ENCODE assay signal across 8 mouse cellular contexts in the genomic region with DNA sequence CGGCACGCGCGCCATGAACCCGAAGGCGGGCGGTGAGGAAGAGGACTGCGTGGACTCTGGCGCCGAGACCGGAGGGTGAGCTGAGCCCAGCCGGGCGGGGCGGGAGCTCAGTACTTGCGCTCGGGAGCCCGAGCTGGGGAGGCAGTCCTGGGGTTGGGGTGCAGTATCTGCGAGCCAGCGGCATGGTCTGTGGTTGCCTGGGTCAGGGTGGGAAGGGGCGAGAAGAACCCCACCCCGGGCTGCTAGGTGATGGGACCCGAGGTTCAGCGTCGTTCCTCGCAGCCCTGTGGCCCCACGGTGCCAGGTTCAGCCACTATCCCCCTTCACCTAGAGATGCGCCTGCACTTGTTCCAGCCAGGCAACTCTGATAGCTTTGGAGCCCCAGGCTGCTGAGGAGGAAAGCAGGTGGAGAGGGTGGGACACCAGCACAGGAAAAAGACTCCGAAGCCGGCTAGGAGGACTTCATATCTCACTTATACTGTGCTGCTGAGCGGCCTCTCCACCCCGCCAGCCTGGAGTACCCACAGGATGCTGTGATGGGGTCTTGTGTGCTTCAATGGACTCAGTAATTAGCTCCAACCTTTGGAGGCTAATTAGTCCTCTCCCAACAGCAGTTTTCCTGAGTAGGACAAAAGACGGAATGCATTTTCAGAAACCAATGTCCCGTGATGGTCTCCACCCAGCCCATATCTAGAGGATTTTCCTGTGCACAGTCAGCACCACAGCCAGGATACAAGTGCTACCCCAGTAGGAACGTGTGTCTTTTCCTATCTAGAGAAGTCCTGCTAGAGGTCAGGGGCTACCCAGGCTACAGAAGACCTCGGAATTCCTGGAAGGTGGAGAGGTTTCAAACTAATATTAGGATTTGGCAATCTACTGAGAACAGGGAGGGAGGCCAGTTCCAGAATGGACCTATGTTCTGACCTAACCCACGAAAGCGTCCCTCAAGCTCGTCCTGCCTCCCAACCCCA. TPM values are rescaled to one million over a fixed set of nuclear protein-coding genes. Genes with fewer than 3 reads are reported as not detected.
DNase-seq lines count a peak whose midpoint lies in the region; ATAC-seq lines count a peak whose summit lies in the region.

No protein-coding gene starts in this region.

- peaks cover 25% of the 10 kb centered on the region for H3K4me1 ChIP-seq in kidney, embryonic 15.5 days
- H3K4me1 ChIP-seq in forebrain, embryonic 11.5 days (replicated peaks; ENCODE audit: control insufficient read depth, insufficient read depth, low read length): peaks cover 4% of the 10 kb centered on the region; the same call in 1 of the 2 replicates
- 0 out of 2 replicates have a peak, but pooled peaks cover 3% of the 10 kb centered on the region for H3K4me1 ChIP-seq in intestine, embryonic 15.5 days (replicated peaks)
- peaks cover 30% of the 10 kb centered on the region for H3K4me1 ChIP-seq in midbrain, embryonic 15.5 days

- 7% methylated on average over 38 of the region's 38 CpGs for WGBS in kidney, embryonic 15.5 days
- WGBS in forebrain, embryonic 11.5 days: 5% methylated on average over 36 of the region's 38 CpGs
- WGBS in intestine, embryonic 15.5 days: 12% methylated on average over 38 of the region's 38 CpGs
- WGBS in midbrain, embryonic 15.5 days: 8% methylated on average over 36 of the region's 38 CpGs

- peak overlapping the region; percentile 92 for H3K4me2 ChIP-seq in kidney, embryonic 15.5 days
- H3K4me2 ChIP-seq in forebrain, embryonic 11.5 days (ENCODE audit: low read depth, low read length, severe bottlenecking): peak overlapping the region; percentile 93
- peak overlapping the region; percentile 93 for H3K4me2 ChIP-seq in intestine, embryonic 15.5 days (replicated peaks)
- H3K4me2 ChIP-seq in midbrain, embryonic 15.5 days: peak overlapping the region; percentile 90

- peak overlapping the region; percentile 66; the same call in 1 of the 2 replicates for H3K27ac ChIP-seq in kidney, embryonic 15.5 days
- peak overlapping the region; percentile 46; the same call in 1 of the 2 replicates for H3K27ac ChIP-seq in forebrain, embryonic 11.5 days (ENCODE audit: low read depth, low read length)
- H3K27ac ChIP-seq in intestine, embryonic 15.5 days: no peak overlapping the region
- peak overlapping the region; percentile 79 for H3K27ac ChIP-seq in midbrain, embryonic 15.5 days

- H3K4me3 ChIP-seq in kidney, embryonic 15.5 days (replicated peaks): peak overlapping the region; percentile 62
- peak overlapping the region; percentile 66 for H3K4me3 ChIP-seq in forebrain, embryonic 11.5 days (ENCODE audit: low read depth, low read length)
- H3K4me3 ChIP-seq in intestine, embryonic 15.5 days (replicated peaks): peak overlapping the region; percentile 67
- peak overlapping the region; percentile 83 for H3K4me3 ChIP-seq in midbrain, embryonic 15.5 days

- peaks cover 27% of the 10 kb centered on the region; the same call in 1 of the 2 replicates for H3K27me3 ChIP-seq in kidney, embryonic 15.5 days
- no peaks in the 10 kb centered on the region; the same call in 1 of the 2 replicates for H3K27me3 ChIP-seq in forebrain, embryonic 11.5 days (ENCODE audit: control insufficient read depth, insufficient read depth, low read length)
- H3K27me3 ChIP-seq in intestine, embryonic 15.5 days (replicated peaks): no peaks in the 10 kb centered on the region
- no peaks in the 10 kb centered on the region for H3K27me3 ChIP-seq in midbrain, embryonic 15.5 days (replicated peaks)

- peak; percentile 52; the same call in 1 of the 2 replicates for ATAC-seq in kidney, embryonic 15.5 days (replicated peaks; ENCODE audit: low FRiP score)
- peak; percentile 82 for ATAC-seq in forebrain, embryonic 11.5 days (replicated peaks; ENCODE audit: low FRiP score)
- ATAC-seq in intestine, embryonic 15.5 days: peak; percentile 84
- peak; percentile 85 for ATAC-seq in midbrain, embryonic 15.5 days (replicated peaks)
- no peak for ATAC-seq in inflammation-experienced regulatory T-cells, adult 6 months

- no peaks in the 10 kb centered on the region for H3K36me3 ChIP-seq in kidney, embryonic 15.5 days
- H3K36me3 ChIP-seq in forebrain, embryonic 11.5 days (ENCODE audit: control insufficient read depth, insufficient read depth, low read length): no peaks in the 10 kb centered on the region
- H3K36me3 ChIP-seq in intestine, embryonic 15.5 days: no peaks in the 10 kb centered on the region
- H3K36me3 ChIP-seq in midbrain, embryonic 15.5 days (replicated peaks): no peaks in the 10 kb centered on the region

- H3K9ac ChIP-seq in kidney, embryonic 15.5 days: peak overlapping the region; percentile 56
- H3K9ac ChIP-seq in forebrain, embryonic 11.5 days (ENCODE audit: low read length): peak overlapping the region; percentile 83
- peak overlapping the region; percentile 68 for H3K9ac ChIP-seq in intestine, embryonic 15.5 days
- H3K9ac ChIP-seq in midbrain, embryonic 15.5 days: peak overlapping the region; percentile 74

- DNase-seq in kidney, adult 9 months: no peak
- DNase-seq in WW6 (ENCODE audit: low read depth, low spot score): peak; percentile 16
- DNase-seq in forebrain, embryonic 11.5 days (ENCODE audit: low spot score): no peak
- no peak for DNase-seq in adipocyte (ENCODE audit: low spot score)

- H3K9me3 ChIP-seq in kidney, embryonic 15.5 days (replicated peaks): no peaks in the 10 kb centered on the region
- no peaks in the 10 kb centered on the region for H3K9me3 ChIP-seq in forebrain, embryonic 11.5 days (ENCODE audit: control insufficient read depth, low read length)
- H3K9me3 ChIP-seq in intestine, embryonic 15.5 days: no peaks in the 10 kb centered on the region
- no peaks in the 10 kb centered on the region for H3K9me3 ChIP-seq in midbrain, embryonic 15.5 days

RNA-seq across cellular contexts. Expression of a gene that starts 0.6 kb away (rescaled TPM):
- 7.4 and 8.4 TPM in 2 replicates for polyA plus RNA-seq in kidney, embryonic 15.5 days (2015; fragmentation: Nextera tagmentation; extraction: Ambion mirVana)
- 7.4 and 9.2 TPM in 2 replicates for polyA plus RNA-seq in forebrain, embryonic 11.5 days (2014; fragmentation: Nextera tagmentation; extraction: Ambion mirVana)
- polyA plus RNA-seq in intestine, embryonic 15.5 days (2015; fragmentation: Nextera tagmentation; extraction: Ambion mirVana): 4.5 and 4.6 TPM in 2 replicates
- 49.0 and 50.7 TPM in 2 replicates for polyA plus RNA-seq in midbrain, embryonic 15.5 days (2015; fragmentation: Nextera tagmentation; extraction: Ambion mirVana)
- not detected for polyA plus RNA-seq in inflammation-experienced regulatory T-cells, adult 6 months (2017; shearing (Covaris generic))

RNA-seq across cellular contexts. Expression of a gene that starts 10.6 kb away (rescaled TPM):
- polyA plus RNA-seq in kidney, embryonic 15.5 days (2015; fragmentation: Nextera tagmentation; extraction: Ambion mirVana): 0.14 TPM in 1 of 2 replicates, not detected in the other
- polyA plus RNA-seq in forebrain, embryonic 11.5 days (2014; fragmentation: Nextera tagmentation; extraction: Ambion mirVana): not detected in 2 replicates
- not detected in 2 replicates for polyA plus RNA-seq in intestine, embryonic 15.5 days (2015; fragmentation: Nextera tagmentation; extraction: Ambion mirVana)
- 0.30 TPM in 1 of 2 replicates, not detected in the other for polyA plus RNA-seq in midbrain, embryonic 15.5 days (2015; fragmentation: Nextera tagmentation; extraction: Ambion mirVana)
- polyA plus RNA-seq in inflammation-experienced regulatory T-cells, adult 6 months (2017; shearing (Covaris generic)): not detected
